Mouse (Mus musculus): ENCODE measurements around the gene Ugt1a6a.
A peak's percentile ranks its signal among the peaks of the same experiment; 100 is the strongest.
"Not testable (repeated sequence)": the region's sequence is repeated elsewhere in the genome, so short reads cannot be mapped to it uniquely, and the experiment has no call there.

Ugt1a6a gene

GRCm38 (mm10) chr1:88134457-88135011 lies at the start of gene Ugt1a6a:
TSS of gene Ugt1a6a (plus strand) at chr1:88134809.
- H3K27me3 ChIP-seq (ENCODE audit: control insufficient read depth, insufficient read depth, low read length, poor library complexity, severe bottlenecking); H3K36me3 ChIP-seq (ENCODE audit: control insufficient read depth, insufficient read depth, low read length, poor library complexity, severe bottlenecking); DNase-seq (ENCODE audit: low read depth, low spot score): not testable (repeated sequence)

GRCm38 (mm10) chr1:88086125-88086524 lies 48.5 kb upstream of the Ugt1a6a start:
- H3K36me3 ChIP-seq (ENCODE audit: control insufficient read depth, insufficient read depth, low read length, poor library complexity, severe bottlenecking) = no peaks in the 10 kb centered on the region
- no peak for DNase-seq (ENCODE audit: low read depth, low spot score)
- no peaks in the 10 kb centered on the region for H3K27me3 ChIP-seq (ENCODE audit: control insufficient read depth, insufficient read depth, low read length, poor library complexity, severe bottlenecking)

GRCm38 (mm10) chr1:88087513-88087912 lies 47.1 kb upstream of the Ugt1a6a start, which contains the start of gene Ugt1a8:
TSS of gene Ugt1a8 (plus strand) at chr1:88087813.
- no peaks in the 10 kb centered on the region for H3K36me3 ChIP-seq (ENCODE audit: control insufficient read depth, insufficient read depth, low read length, poor library complexity, severe bottlenecking)
- H3K27me3 ChIP-seq (ENCODE audit: control insufficient read depth, insufficient read depth, low read length, poor library complexity, severe bottlenecking) = no peaks in the 10 kb centered on the region
- DNase-seq (ENCODE audit: low read depth, low spot score) = no peak

GRCm38 (mm10) chr1:88092341-88092740 lies 42.3 kb upstream of the Ugt1a6a start:
- Histone ChIP-seq H3K27me3 (ENCODE audit: control insufficient read depth, insufficient read depth, low read length, poor library complexity, severe bottlenecking) (no peaks in the 10 kb centered on the region), H3K36me3 (ENCODE audit: control insufficient read depth, insufficient read depth, low read length, poor library complexity, severe bottlenecking) (no peaks in the 10 kb centered on the region)
- DNase-seq (ENCODE audit: low read depth, low spot score) = no peak

- not testable (repeated sequence) for H3K36me3 ChIP-seq (ENCODE audit: control insufficient read depth, insufficient read depth, low read length, poor library complexity, severe bottlenecking); H3K27me3 ChIP-seq (ENCODE audit: control insufficient read depth, insufficient read depth, low read length, poor library complexity, severe bottlenecking)
- peak; percentile 9 for DNase-seq (ENCODE audit: low read depth, low spot score)
Observed at GRCm38 (mm10) chr1:88094270-88094676, 40.3 kb upstream of the Ugt1a6a start.

GRCm38 (mm10) chr1:88094941-88095492 lies 39.6 kb upstream of the Ugt1a6a start, which contains the start of gene Ugt1a7c:
TSS of gene Ugt1a7c (plus strand) at chr1:88095062.
- H3K36me3 ChIP-seq (ENCODE audit: control insufficient read depth, insufficient read depth, low read length, poor library complexity, severe bottlenecking) = no peaks in the 10 kb centered on the region
- H3K27me3 ChIP-seq (ENCODE audit: control insufficient read depth, insufficient read depth, low read length, poor library complexity, severe bottlenecking) = no peaks in the 10 kb centered on the region
- DNase-seq (ENCODE audit: low read depth, low spot score) = peak; percentile 28

- DNase-seq (ENCODE audit: low read depth, low spot score); H3K27me3 ChIP-seq (ENCODE audit: control insufficient read depth, insufficient read depth, low read length, poor library complexity, severe bottlenecking); H3K36me3 ChIP-seq (ENCODE audit: control insufficient read depth, insufficient read depth, low read length, poor library complexity, severe bottlenecking): not testable (repeated sequence)
Observed at GRCm38 (mm10) chr1:88098546-88098945, 36.1 kb upstream of the Ugt1a6a start.

- DNase-seq (ENCODE audit: low read depth, low spot score); H3K36me3 ChIP-seq (ENCODE audit: control insufficient read depth, insufficient read depth, low read length, poor library complexity, severe bottlenecking); H3K27me3 ChIP-seq (ENCODE audit: control insufficient read depth, insufficient read depth, low read length, poor library complexity, severe bottlenecking): not testable (repeated sequence)
Observed at GRCm38 (mm10) chr1:88099691-88100090, 34.9 kb upstream of the Ugt1a6a start.

- not testable (repeated sequence) for H3K27me3 ChIP-seq (ENCODE audit: control insufficient read depth, insufficient read depth, low read length, poor library complexity, severe bottlenecking); DNase-seq (ENCODE audit: low read depth, low spot score); H3K36me3 ChIP-seq (ENCODE audit: control insufficient read depth, insufficient read depth, low read length, poor library complexity, severe bottlenecking)
Observed at GRCm38 (mm10) chr1:88103019-88103418, 31.6 kb upstream of the Ugt1a6a start, which contains the start of gene Ugt1a6b. TSS of gene Ugt1a6b (plus strand) at chr1:88103252.

GRCm38 (mm10) chr1:88103697-88104468 lies 30.7 kb upstream of the Ugt1a6a start:
- not testable (repeated sequence) for H3K27me3 ChIP-seq (ENCODE audit: control insufficient read depth, insufficient read depth, low read length, poor library complexity, severe bottlenecking); H3K36me3 ChIP-seq (ENCODE audit: control insufficient read depth, insufficient read depth, low read length, poor library complexity, severe bottlenecking); DNase-seq (ENCODE audit: low read depth, low spot score)

- DNase-seq (ENCODE audit: low read depth, low spot score) = no peak
Observed at GRCm38 (mm10) chr1:88104667-88105430, 29.8 kb upstream of the Ugt1a6a start.

GRCm38 (mm10) chr1:88105656-88106055 lies 29.0 kb upstream of the Ugt1a6a start:
- DNase-seq (ENCODE audit: low read depth, low spot score) = no peak
- Histone ChIP-seq H3K27me3 (ENCODE audit: control insufficient read depth, insufficient read depth, low read length, poor library complexity, severe bottlenecking) (no peaks in the 10 kb centered on the region), H3K36me3 (ENCODE audit: control insufficient read depth, insufficient read depth, low read length, poor library complexity, severe bottlenecking) (no peaks in the 10 kb centered on the region)

More at GRCm38 (mm10) chr1:88104667-88105430, 29.8 kb upstream of the Ugt1a6a start:
- no peaks in the 10 kb centered on the region for H3K36me3 ChIP-seq (ENCODE audit: control insufficient read depth, insufficient read depth, low read length, poor library complexity, severe bottlenecking)
- H3K27me3 ChIP-seq (ENCODE audit: control insufficient read depth, insufficient read depth, low read length, poor library complexity, severe bottlenecking) = no peaks in the 10 kb centered on the region

- DNase-seq (ENCODE audit: low read depth, low spot score); H3K36me3 ChIP-seq (ENCODE audit: control insufficient read depth, insufficient read depth, low read length, poor library complexity, severe bottlenecking); H3K27me3 ChIP-seq (ENCODE audit: control insufficient read depth, insufficient read depth, low read length, poor library complexity, severe bottlenecking): not testable (repeated sequence)
Observed at GRCm38 (mm10) chr1:88109027-88109557, 25.5 kb upstream of the Ugt1a6a start.

GRCm38 (mm10) chr1:88109604-88110003 lies 25.0 kb upstream of the Ugt1a6a start:
- H3K36me3 ChIP-seq (ENCODE audit: control insufficient read depth, insufficient read depth, low read length, poor library complexity, severe bottlenecking); DNase-seq (ENCODE audit: low read depth, low spot score); H3K27me3 ChIP-seq (ENCODE audit: control insufficient read depth, insufficient read depth, low read length, poor library complexity, severe bottlenecking): not testable (repeated sequence)
